Mouse (Mus musculus): ENCODE results near the gene Trrap. TPM values are rescaled to one million over a fixed set of nuclear protein-coding genes. Genes with fewer than 3 reads are reported as not detected.
"Not testable (repeated sequence)": the region's sequence is repeated elsewhere in the genome, so short reads cannot be mapped to it uniquely, and the experiment has no call there.

The Trrap gene
- 20.5 and 43.0 TPM in 2 replicates for polyA plus RNA-seq (2012; ENCODE audit: insufficient read depth, low replicate concordance)

DNA sequence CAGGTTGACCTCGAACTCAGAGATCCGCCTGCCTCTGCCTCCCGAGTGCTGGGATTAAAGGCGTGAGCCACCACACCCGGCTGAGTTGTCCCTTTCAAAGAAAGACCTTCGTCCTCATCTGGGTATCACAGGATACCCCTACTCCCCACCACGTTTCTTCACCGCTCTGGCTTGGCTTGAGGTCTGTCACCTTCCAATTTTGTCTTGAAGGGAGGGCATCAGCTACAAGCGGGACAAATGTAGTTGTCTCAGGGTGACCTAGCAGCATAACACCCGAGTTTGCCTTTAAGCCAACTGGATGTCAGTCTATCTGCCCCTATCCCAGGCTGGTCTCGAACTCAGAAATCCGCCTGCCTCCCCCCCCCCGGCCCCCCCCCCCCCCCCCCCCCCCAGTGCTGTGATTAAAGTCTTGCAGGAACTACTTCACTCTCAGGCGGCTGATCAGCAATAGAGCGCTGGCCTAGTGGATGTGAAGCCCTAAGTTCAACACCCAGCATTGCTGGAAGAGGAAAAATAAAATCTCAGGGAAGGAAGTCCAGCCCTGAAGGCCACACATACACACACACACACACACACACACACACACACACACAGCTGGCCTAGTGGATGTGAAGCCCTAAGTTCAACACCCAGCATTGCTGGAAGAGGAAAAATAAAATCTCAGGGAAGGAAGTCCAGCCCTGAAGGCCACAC lies at the start of gene Trrap:
Gene Trrap (plus strand): TSS at position 627 of the 693 bp plus-strand sequence.
- H3K36me3 ChIP-seq (replicated peaks; ENCODE audit: low read length), result peaks cover 23% of the 10 kb centered on the region
- peak within 1 kb of the TSS; percentile 100 for H3K4me3 ChIP-seq (replicated peaks)
- not testable (repeated sequence) for H3K9me3 ChIP-seq
- H3K27me3 ChIP-seq (replicated peaks), result peaks cover 15% of the 10 kb centered on the region
- peaks cover 41% of the 10 kb centered on the region for H3K4me1 ChIP-seq

DNA sequence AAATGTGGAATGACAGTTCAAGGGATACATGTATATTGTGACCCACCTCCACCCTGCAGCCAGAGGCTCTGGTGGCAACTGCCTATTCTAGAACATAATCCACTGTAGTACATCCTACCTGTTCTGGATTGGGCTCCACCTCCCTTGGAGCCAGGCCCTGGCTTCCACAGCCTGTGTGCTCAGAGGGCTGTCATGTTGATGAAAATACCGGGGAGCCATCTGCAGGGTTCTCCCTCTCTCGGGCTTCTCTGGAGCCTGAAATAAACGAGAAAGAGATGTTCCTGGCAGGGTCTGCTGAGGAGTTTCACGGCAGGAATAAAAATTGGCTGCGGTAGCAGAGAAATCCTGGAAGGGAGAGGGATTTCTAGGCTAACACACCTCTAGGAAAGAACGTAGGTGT lies 47.8 kb upstream of the Trrap start:
- H3K9me3 ChIP-seq, result no peaks in the 10 kb centered on the region
- no peaks in the 10 kb centered on the region for H3K4me1 ChIP-seq
- TF ChIP-seq GATA1 (IDR thresholded peaks at IDR 0.05; ENCODE audit: borderline replicate concordance, low read length) (no peak), FLI1 (IDR thresholded peaks at IDR 0.05; ENCODE audit: low read length) (no peak)
- H3K4me3 ChIP-seq (replicated peaks), result no peak overlapping the region
- no peaks in the 10 kb centered on the region for H3K36me3 ChIP-seq (replicated peaks; ENCODE audit: low read length)
- peaks cover 5% of the 10 kb centered on the region for H3K27me3 ChIP-seq (replicated peaks)

DNA sequence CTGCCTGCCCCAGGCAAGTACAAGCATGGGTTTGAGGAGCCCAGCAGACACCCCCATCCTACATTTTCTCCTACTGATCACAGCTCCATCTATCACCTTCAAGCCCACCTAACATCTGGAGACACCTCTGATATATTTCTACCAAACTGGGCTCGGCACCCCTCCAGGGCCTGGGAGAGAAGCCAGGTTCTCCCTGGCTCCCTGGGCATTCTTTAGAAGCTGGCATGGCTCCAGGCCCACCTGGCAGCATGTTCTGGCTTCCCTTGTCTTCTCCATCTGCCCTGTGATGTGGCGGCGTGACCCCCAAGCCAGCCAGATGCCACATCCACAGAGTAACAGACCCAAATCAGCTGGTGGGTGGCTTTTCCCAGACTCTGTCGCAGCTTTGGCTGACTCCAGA lies 47.3 kb upstream of the Trrap start:
- H3K36me3 ChIP-seq (replicated peaks; ENCODE audit: low read length), result no peaks in the 10 kb centered on the region
- H3K9me3 ChIP-seq, result no peaks in the 10 kb centered on the region
- no peak overlapping the region for H3K4me3 ChIP-seq (replicated peaks)
- peaks cover 5% of the 10 kb centered on the region for H3K27me3 ChIP-seq (replicated peaks)
- no peaks in the 10 kb centered on the region for H3K4me1 ChIP-seq
- TF ChIP-seq FLI1 (IDR thresholded peaks at IDR 0.05; ENCODE audit: low read length) (no peak), GATA1 (IDR thresholded peaks at IDR 0.05; ENCODE audit: borderline replicate concordance, low read length) (no peak)

DNA sequence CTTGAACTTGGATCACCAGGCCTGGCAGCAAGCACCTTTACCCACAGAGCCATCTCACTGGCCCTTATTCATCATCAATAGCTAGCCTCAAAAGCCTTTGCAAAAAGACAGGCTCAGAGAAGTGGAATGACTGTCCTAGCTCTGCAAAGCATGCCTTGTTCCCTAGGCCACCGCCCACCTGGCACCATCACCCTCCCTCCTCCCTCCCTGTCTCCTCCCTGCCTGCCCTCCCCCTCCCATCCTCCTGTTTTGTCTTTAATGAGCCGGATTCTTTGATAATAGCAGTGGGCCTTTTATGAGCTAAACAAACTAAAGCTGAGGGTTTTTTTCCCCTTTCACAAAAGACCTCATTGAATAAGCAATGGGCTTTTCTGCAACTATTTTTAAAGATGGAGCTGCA lies 42.6 kb upstream of the Trrap start:
- TF ChIP-seq GATA1 (IDR thresholded peaks at IDR 0.05; ENCODE audit: borderline replicate concordance, low read length) (no peak), FLI1 (IDR thresholded peaks at IDR 0.05; ENCODE audit: low read length) (no peak)
- H3K9me3 ChIP-seq, result no peaks in the 10 kb centered on the region
- H3K4me1 ChIP-seq, result no peaks in the 10 kb centered on the region
- H3K4me3 ChIP-seq (replicated peaks), result no peak overlapping the region
- peaks cover 11% of the 10 kb centered on the region for H3K27me3 ChIP-seq (replicated peaks)
- H3K36me3 ChIP-seq (replicated peaks; ENCODE audit: low read length), result no peaks in the 10 kb centered on the region

DNA sequence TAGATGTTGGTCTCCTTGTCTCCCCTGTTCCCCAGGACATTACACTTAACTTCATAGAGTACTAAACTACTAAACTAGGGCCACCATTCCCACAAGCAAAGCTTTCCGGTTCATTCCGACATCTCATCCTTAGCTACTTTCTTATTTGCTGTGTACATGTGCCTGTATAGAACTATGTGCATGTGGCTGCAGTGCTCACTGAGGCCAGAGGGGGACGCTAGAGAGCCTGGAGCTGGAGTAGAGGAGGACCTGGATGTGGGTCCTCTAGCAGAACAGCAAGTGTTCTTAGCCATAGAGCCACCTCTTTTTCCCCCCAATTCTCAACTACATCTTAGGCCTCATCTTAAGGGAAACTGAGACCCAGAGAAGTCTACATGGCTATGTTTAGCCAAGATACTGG lies 42.0 kb upstream of the Trrap start:
- H3K36me3 ChIP-seq (replicated peaks; ENCODE audit: low read length), result no peaks in the 10 kb centered on the region
- no peak for TF ChIP-seq FLI1 (IDR thresholded peaks at IDR 0.05; ENCODE audit: low read length)
- TF ChIP-seq GATA1 (IDR thresholded peaks at IDR 0.05; ENCODE audit: borderline replicate concordance, low read length), result no peak
- H3K9me3 ChIP-seq, result peaks cover 4% of the 10 kb centered on the region; the same call in 1 of the 2 replicates
- no peak overlapping the region for H3K4me3 ChIP-seq (replicated peaks)
- H3K4me1 ChIP-seq, result no peaks in the 10 kb centered on the region
- H3K27me3 ChIP-seq (replicated peaks), result peaks cover 11% of the 10 kb centered on the region

DNA sequence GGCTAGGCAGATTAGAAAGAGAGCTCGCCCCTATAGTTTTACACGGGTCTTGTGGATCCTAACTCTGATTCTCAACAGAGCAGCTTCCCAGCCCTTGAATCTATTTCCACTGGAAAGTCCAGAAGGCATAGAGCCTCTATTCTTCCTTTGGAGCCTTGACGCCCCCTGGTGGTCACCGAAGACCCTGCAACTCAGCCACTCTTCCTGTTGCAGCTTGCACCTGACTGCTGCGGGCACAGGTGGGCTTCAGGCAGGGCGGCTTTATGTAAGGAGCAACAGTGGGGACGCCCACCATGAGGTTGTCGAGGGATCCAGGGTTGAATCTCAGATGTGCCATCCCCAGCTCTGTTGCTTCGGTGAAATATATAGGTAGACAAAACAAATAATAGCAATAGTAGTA lies 40.4 kb upstream of the Trrap start:
- Histone ChIP-seq H3K4me3 (replicated peaks) (no peak overlapping the region), H3K27me3 (replicated peaks) (peaks cover 11% of the 10 kb centered on the region), H3K4me1 (no peaks in the 10 kb centered on the region), H3K36me3 (replicated peaks; ENCODE audit: low read length) (no peaks in the 10 kb centered on the region), H3K9me3 (peaks cover 7% of the 10 kb centered on the region; the same call in 1 of the 2 replicates)
- TF ChIP-seq GATA1 (IDR thresholded peaks at IDR 0.05; ENCODE audit: borderline replicate concordance, low read length) (no peak), FLI1 (IDR thresholded peaks at IDR 0.05; ENCODE audit: low read length) (no peak)

DNA sequence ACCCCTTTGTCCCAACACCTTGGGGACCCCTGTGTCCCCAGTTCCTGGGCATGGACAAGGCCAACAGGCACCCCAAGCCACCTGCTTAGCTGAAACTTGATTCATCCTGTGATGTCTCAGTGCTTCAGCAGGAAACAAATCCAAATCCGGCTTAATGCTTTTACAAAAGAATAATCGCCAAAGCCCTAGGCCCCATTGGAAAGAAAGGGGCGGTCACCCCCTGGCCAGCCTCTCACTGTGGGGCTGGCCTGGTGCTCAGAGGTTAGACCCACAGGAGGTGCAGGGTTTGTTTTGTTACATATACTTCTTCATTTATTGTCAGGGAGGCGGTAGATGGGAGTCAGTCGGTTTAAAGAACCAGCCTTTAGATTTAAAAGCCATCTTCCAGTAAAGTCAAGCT lies 39.3 kb upstream of the Trrap start:
- H3K9me3 ChIP-seq, result peaks cover 7% of the 10 kb centered on the region; the same call in 1 of the 2 replicates
- TF ChIP-seq FLI1 (IDR thresholded peaks at IDR 0.05; ENCODE audit: low read length) (no peak), GATA1 (IDR thresholded peaks at IDR 0.05; ENCODE audit: borderline replicate concordance, low read length) (no peak)
- no peak overlapping the region for H3K4me3 ChIP-seq (replicated peaks)
- H3K27me3 ChIP-seq (replicated peaks), result peaks cover 11% of the 10 kb centered on the region
- H3K36me3 ChIP-seq (replicated peaks; ENCODE audit: low read length), result no peaks in the 10 kb centered on the region
- no peaks in the 10 kb centered on the region for H3K4me1 ChIP-seq

DNA sequence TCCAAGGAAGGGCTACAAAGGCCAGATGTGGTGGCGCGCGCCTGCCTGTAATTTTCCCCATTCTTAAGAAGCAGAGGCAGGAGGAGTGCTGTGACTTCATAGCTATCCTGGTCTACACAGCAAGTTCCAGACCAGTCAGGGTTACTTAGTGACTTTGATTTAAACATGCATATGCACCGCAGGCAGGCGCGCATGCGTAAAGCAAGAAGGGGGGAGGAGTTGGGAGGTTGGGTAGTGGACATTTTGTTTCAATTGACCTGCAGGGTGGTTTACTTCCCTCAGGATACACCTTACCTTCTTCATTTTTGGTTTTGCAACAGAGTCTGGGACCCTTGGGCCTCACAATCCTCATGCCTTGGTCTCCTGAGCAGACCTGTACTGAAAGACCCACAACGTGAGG lies 38.3 kb upstream of the Trrap start:
- no peaks in the 10 kb centered on the region for H3K4me1 ChIP-seq
- H3K27me3 ChIP-seq (replicated peaks), result peaks cover 13% of the 10 kb centered on the region
- no peak overlapping the region for H3K4me3 ChIP-seq (replicated peaks)
- H3K36me3 ChIP-seq (replicated peaks; ENCODE audit: low read length), result no peaks in the 10 kb centered on the region
- TF ChIP-seq FLI1 (IDR thresholded peaks at IDR 0.05; ENCODE audit: low read length) (no peak), GATA1 (IDR thresholded peaks at IDR 0.05; ENCODE audit: borderline replicate concordance, low read length) (no peak)
- peaks cover 7% of the 10 kb centered on the region; the same call in 1 of the 2 replicates for H3K9me3 ChIP-seq

DNA sequence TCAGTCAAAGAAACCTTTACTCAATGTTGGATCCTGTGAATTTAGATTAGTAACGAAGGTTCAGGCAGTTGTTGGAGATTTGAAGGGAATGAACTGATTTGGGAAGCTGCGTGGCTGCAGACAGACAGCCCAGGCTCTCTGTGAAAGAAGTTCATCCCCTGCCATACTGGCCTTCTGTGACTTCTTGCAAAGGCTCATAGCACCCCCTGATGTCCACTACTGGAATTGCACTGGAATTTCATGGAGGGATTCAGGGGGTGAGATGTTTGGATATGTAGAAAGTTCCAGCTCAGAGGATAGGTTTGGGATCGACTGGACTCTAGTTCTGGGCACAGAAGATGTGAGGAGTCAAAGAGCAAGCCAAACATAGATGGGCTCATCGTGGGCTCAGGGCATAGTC lies 33.6 kb upstream of the Trrap start:
- Histone ChIP-seq H3K4me3 (replicated peaks) (no peak overlapping the region), H3K36me3 (replicated peaks; ENCODE audit: low read length) (no peaks in the 10 kb centered on the region), H3K9me3 (peaks cover 7% of the 10 kb centered on the region; the same call in 1 of the 2 replicates), H3K27me3 (replicated peaks) (peaks cover 7% of the 10 kb centered on the region), H3K4me1 (peaks cover 2% of the 10 kb centered on the region; the same call in 1 of the 2 replicates)
- TF ChIP-seq FLI1 (IDR thresholded peaks at IDR 0.05; ENCODE audit: low read length) (no peak), GATA1 (IDR thresholded peaks at IDR 0.05; ENCODE audit: borderline replicate concordance, low read length) (no peak)

DNA sequence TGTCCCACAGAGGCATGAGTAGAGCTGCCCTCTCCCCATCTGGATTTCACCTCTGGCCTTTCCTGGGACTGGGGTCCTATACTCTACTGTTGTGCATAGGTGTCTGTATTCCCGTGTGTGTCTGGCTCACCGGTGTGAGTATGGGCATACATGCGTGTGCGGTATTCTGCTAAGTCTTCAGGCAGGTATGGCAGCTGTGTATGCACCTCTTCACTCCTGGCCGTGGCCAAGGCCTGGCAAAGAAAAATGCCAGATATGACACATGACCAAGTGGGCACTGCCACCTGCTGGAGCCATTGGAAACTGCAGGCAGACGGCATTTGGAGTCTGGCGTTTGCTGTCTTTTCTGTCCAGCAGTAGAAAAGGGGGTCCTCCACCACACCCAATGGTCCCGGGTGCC lies 32.6 kb upstream of the Trrap start:
- peaks cover 2% of the 10 kb centered on the region; the same call in 1 of the 2 replicates for H3K4me1 ChIP-seq
- TF ChIP-seq GATA1 (IDR thresholded peaks at IDR 0.05; ENCODE audit: borderline replicate concordance, low read length), result no peak
- no peak for TF ChIP-seq FLI1 (IDR thresholded peaks at IDR 0.05; ENCODE audit: low read length)
- H3K9me3 ChIP-seq, result peaks cover 7% of the 10 kb centered on the region; the same call in 1 of the 2 replicates
- no peaks in the 10 kb centered on the region for H3K36me3 ChIP-seq (replicated peaks; ENCODE audit: low read length)
- H3K4me3 ChIP-seq (replicated peaks), result no peak overlapping the region
- peaks cover 4% of the 10 kb centered on the region for H3K27me3 ChIP-seq (replicated peaks)

Measured in megakaryocyte, embryonic 14.5 days (primary cell).